Mouse (Mus musculus): ENCODE measurements around the gene Gnb5. TPM values are rescaled to one million over a fixed set of nuclear protein-coding genes. Genes with fewer than 3 reads are reported as not detected.

Gene Gnb5
- total RNA-seq, 2 experiments from 2014 or later, result 134 to 140 TPM

GRCm38 (mm10) chr9:75385218-75385974 is 79.3 kb downstream of the Gnb5 start:
- no peak for DNase-seq (ENCODE audit: low spot score in 2 of 2)
- intact Hi-C loops (cut with DNase I), result no loop called here

GRCm38 (mm10) chr9:75393251-75393650 is 87.2 kb downstream of the Gnb5 start:
- intact Hi-C loops (cut with DNase I), result no loop called here
- DNase-seq (ENCODE audit: low spot score in 2 of 2), result no peak

Other genes with a start within 250 kb of the Gnb5 start
- gene Myo5a, start 235.3 kb upstream of the Gnb5 start, total RNA-seq (2021), result 100 to 1,000 TPM; 256 TPM
- gene Myo5c, start 74.3 kb upstream of the Gnb5 start, total RNA-seq (2021), result 1 to 10 TPM; 1.9 to 4.0 TPM
- under 1 TPM in 1 of 2 experiments, not detected in 1; 0.36 TPM for gene Bcl2l10, start 41.5 kb downstream of the Gnb5 start, total RNA-seq (2021)
- 10 to 100 TPM; 74.9 to 87.9 TPM for gene Mapk6, start 103.7 kb downstream of the Gnb5 start, total RNA-seq (2021)
- gene Leo1, start 135.2 kb downstream of the Gnb5 start, total RNA-seq (2021), result 10 to 100 TPM; 27.9 to 29.4 TPM